Mouse (Mus musculus): ENCODE measurements around the gene Ncapd2.

The Ncapd2 gene

GRCm38 (mm10) chr6:125213715-125214114 lies 22.2 kb upstream of the Ncapd2 start:
- DNase-seq (ENCODE audit: low read depth, low spot score), result no peak

DNA sequence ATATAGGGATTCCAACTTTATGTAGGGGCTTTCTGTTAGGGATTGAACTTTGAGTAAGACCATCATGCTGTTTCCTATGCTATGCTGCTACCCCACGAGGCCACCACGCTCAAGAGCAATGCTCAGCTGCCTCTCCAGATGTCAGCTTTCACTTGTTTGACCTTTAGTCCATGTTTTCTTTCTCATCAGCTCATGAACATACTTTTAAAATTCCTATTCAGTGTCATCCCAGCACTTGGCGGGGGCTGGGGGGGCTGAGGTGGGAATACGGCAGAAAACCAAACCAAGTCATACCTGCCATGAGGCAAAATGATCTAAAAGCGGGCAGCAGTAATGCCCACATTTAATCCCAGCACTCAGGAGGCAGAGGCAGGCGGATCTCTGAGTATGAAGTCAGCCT lies 21.6 kb upstream of the Ncapd2 start:
- DNase-seq (ENCODE audit: low read depth, low spot score), result no peak

GRCm38 (mm10) chr6:125212621-125213020 lies 21.1 kb upstream of the Ncapd2 start:
- DNase-seq (ENCODE audit: low read depth, low spot score), result no peak

DNA sequence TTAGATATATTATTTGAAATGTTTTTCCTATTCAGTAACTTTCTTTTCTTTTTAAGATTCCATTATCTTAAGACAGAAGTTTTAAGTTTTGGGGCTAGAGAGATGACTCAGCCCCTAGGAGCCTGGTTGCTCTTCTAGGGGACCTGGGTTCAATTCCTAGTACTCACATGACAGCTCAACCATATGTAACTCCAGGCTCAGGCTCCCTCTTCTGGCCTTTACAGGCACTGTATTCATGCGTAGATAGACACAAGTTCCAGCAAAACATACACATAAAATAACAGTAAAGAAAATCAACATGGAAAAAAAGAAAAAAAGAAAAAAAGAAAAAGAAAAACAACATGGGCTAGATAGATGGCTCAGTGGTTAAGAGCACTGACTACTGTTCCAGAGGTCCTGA lies 18.9 kb upstream of the Ncapd2 start:
- no peak for DNase-seq (ENCODE audit: low read depth, low spot score)

DNA sequence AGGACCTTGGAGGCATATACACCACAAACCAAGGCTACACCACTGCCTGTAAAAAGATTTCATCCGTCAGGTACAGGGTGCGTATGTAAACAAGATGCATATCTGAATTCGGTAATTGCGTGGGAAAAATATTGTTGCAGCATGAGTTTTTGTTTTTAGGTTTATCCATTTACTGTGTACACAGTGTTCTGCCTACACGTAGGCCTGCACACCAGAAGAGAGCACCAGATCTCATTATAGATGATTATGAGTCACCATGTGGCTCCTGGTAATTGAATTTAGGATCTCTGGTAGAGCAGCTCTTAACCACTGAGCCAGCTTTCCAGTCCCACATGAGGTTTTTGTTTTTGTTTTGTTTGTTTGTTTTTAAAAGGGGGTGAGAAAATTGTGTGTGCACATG lies 5.7 kb upstream of the Ncapd2 start:
- DNase-seq (ENCODE audit: low read depth, low spot score), result no peak

DNA sequence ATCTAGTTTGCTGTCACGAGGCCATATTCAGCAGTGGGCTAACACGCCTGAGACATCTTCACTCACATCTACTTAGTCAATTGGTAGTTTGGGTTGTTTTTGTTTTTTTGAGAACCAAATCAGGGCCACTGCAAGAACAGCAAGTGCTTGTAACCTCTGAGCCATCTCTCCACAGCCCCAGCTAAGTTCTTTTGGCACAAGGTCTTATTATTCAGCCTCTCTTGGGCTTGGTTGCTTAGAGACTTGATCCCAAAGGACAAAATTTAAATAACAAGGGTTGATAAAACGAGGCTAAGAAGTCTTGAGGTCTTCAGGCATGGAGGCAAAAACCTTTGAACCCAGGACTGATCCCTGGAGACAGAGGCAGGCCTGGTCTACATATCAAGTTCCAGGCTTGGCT lies 4.8 kb upstream of the Ncapd2 start:
- DNase-seq (ENCODE audit: low read depth, low spot score), result no peak

DNA sequence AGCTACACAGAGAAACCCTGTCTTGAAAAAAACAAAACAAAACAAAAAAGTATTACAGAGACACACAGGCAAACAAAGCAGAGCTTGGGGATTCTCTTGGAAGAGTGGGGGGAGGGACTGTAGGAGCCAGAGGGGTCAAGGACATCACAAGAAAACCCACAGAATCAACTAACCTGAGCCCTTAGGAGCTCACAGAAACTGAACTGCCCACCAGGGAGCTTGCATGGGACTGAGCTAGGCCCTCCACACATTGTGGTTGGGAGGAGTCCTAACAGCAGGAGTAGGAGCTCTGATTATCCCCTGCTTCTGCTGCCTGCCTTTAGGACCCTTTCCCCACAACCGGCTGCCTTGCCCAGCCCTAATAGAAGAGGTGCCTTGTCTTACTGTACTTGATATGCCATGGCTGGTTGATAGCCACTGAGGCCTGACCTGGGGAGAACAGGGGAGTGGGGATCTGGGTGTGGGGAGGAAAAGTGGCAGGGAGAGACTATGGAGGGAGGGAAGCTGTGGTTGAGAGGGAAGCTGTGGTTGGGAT lies 4.1 kb upstream of the Ncapd2 start:
- DNase-seq (ENCODE audit: low read depth, low spot score), result no peak

DNA sequence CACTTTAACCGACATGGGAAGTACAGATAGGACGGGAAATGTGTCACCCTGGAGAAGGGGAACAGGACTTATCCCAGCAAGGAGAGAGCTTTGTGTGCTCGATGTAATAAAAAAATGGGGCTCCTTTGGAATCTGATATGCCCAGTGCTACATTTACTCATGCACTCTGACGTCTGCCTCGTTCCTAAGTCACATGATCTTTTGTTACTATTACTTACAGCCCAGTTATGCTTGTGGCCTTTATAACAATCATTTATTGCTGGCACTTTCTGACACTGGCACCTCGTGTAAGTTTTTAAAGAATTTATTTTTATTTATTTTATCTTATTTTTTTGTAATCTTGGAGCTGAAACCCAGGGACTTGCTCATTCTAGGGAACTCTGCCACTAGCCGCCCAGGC lies 1.9 kb upstream of the Ncapd2 start:
- no peak for DNase-seq (ENCODE audit: low read depth, low spot score)

DNA sequence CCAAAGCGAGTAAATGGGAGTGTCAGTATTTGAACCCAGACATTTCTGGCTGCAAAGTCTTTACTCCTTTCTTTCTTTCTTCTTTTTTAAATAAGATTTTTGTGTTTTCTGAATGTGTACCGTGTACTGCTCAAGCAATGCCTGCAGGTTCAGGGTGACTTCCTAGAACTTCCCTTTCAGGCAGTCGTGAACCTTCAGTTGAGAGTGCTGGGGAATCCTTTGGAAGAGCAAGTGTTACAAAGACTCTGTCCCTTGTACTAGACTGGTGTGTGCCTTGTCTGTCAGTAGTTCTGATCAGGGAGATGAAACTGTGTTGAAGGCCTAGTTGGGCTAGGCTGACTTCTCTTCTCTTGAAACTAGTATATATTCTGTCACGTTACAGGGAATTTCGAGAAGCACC lies 1.3 kb upstream of the Ncapd2 start:
- no peak for DNase-seq (ENCODE audit: low read depth, low spot score)

DNA sequence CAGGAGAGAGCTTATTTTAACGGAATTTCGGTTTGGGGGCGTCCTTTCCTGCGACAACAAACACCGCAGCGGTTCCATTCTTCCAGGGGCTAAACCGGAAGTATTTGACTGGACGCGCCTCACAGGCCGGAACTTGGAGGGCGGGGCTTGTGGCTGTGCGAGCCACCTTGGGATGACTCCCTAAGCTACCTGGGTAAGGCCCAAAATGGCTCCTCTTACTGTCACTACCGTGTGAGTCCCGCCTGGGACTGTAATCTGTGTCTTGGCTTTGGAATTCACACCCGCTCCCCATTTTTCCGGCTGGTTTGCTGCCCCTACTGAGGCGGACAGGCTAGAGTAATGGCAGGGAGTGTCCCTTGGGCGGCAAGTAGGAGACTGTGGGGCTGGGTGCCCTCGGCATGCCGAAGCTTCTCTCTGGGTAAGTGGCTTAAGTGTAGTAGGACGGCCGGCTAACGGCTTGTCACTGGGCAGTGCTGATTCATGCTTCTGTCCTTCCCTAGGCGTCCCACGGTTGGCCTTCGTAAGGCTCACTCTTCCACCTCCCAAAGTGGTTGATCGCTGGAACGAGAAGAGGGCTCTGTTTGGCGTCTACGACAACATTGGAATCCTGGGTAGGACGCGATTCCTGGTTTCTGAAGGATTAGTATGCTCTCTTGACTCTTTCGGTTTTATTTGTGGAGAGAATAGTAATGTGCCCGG lies 664 bp upstream of the Ncapd2 start:
- DNase-seq (ENCODE audit: low read depth, low spot score), result peak; percentile 90

DNA sequence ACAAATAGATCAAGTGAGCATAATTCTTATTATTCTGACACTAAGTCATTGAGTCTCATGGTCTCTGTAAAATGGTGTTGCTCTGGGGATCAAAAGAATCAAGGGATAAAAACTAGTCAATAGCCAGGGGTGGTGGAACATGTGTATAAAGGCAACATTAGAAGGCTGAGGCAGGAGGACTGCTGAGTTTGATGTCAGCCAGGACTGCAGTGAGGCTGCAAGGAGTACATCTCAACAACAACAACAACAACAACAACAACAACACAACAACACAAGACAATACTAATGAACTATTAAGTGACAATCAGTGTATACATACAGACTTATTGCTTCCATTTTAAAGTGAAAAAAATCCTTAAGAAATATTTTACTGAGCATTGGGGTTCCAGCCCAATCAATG lies 685 bp downstream of the Ncapd2 start:
- DNase-seq (ENCODE audit: low read depth, low spot score), result no peak

- DNase-seq (ENCODE audit: low read depth, low spot score), result no peak
These were observed 5.3 kb downstream of the Ncapd2 start for GRCm38 (mm10) chr6:125186203-125186602.

DNA sequence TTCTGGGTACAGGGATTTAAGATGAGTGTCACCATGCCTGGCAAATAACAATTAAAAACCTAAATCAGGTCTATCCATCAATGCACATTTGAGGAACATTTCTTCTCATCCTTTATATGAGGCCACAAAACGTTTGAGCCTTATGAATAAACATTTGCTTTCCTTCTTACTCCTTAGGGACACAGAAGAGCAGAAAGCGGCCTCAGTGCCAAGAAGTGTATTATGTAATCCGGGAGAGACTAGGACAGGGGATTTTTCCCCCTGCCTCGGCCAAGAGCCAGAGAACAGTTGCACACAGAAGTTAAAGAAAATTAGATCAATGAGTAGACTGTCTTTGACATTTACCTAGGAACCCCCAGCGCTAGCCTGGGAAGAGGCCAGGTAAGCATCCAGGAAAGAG lies 9.4 kb downstream of the Ncapd2 start:
- DNase-seq (ENCODE audit: low read depth, low spot score), result no peak

DNA sequence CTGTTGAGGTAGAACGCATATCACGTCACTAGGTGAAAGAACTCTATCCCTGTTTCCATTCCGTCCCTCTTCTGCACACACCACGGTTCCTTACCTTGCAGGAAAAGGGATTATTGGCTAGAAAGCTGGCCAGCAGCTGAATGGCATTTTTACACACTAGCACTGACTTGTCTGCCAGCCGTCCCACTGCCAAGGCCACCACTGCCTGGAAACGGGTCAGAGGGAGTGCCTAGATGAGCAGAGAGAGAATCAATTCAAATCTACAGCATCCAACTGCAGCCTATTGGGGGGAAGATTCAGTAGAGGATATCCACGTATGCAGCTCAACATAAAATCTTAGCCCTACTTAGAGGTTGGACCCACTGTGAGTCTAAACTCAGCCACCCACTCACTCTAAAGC lies 11.9 kb downstream of the Ncapd2 start:
- DNase-seq (ENCODE audit: low read depth, low spot score), result no peak

- DNase-seq (ENCODE audit: low read depth, low spot score), result no peak
These were observed 16.0 kb downstream of the Ncapd2 start for GRCm38 (mm10) chr6:125175469-125175868.

DNA sequence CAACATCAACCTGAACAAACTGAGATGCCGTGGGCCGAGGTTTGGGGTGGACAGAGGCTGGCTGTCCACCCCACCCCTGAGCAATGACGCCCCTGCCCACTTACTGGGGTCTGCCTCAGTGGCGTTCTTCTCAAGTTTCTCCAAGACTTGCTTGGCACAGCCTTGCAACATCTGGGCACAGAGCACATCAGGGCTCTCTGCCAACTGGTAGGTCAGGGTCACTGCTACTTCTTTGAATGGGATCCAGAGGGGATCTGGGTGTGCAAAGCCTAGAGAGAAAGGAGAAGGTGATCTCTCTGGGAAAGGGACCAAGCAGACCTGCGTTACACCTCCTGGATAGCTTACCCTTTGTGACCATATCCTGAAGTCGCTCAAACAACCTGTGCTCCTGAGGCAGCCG lies 18.2 kb downstream of the Ncapd2 start:
- DNase-seq (ENCODE audit: low read depth, low spot score), result no peak

- no peak for DNase-seq (ENCODE audit: low read depth, low spot score)
These were observed 19.0 kb downstream of the Ncapd2 start for GRCm38 (mm10) chr6:125172474-125172873.

- DNase-seq (ENCODE audit: low read depth, low spot score), result no peak
These were observed 21.3 kb downstream of the Ncapd2 start for GRCm38 (mm10) chr6:125170194-125170593.

GRCm38 (mm10) chr6:125168086-125168485 lies 23.4 kb downstream of the Ncapd2 start:
- DNase-seq (ENCODE audit: low read depth, low spot score), result no peak

DNA sequence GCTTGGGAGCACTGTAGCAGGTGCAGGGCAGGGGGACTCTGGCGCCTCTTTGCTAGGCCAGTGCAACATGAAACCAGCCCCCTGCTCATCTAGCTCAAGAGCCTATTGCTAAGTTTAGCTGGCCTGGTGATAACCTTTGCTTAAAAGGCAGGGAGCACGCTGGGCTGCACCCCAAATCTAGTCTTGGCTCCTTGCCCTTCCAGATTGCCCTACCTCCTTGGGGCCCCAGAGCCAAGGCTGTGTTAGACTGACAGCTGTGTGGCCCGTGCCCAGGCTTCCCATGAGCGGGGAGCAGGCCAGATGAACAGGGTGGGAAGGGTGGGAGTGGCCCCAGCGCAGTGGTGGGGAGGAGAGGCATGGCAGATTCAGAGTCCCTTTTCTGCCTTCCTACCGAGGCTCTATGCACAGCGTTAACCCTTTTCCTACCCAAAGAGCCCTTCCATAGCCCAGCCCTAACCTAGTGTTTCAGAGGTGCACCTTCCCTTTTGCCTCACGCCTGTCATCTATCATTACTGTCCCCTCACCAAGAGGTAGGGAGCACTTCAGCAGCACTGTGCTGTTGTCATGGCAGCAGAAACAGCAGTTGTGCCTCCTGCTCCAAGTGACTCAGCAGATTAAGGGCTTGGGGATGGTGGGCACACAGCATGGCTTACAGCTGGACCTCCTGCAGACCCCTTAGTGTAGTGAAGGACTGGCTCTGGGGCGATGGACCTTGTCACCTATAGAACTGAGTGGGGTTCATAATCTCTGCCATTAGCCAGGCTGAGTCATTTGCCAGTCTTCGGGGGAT lies 24.4 kb downstream of the Ncapd2 start:
- DNase-seq (ENCODE audit: low read depth, low spot score), result no peak

DNA sequence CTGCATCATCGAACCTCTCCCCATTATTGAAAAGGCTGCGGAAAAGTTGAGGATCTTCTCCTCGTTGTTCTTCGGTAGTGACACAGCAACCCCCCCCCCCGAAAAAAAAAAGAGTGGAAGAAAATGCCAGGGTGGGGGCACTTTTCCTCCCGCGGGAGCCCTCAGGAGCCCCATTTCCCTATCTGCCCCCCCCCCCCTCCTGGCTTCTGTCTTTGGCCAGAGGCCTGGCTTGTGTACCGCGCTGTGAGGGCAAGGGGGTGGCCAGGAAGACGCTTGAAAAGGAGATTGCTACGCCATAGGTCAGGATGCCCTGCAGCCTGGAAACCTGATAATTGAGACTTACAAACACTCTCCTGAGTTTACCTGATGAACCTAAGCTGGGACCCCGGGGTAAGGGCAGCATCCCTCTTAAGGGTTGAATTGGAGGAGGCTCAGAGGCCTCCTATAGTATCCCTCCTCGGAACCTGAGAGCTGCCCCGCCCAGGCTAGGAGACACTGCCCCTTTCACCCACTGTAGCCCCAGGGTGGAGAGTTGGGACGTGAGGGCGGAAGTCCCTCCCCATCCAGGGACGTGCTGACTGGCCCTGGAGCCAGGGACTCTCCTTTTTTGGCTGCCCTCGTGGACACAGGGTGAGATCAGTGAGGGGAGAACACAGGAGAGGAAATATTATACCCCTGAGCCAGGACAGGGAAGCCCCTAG lies 25.3 kb downstream of the Ncapd2 start, which contains the start of gene Gapdh:
Gapdh (minus strand) TSS at position 417 of the 701 bp plus-strand sequence.
- peak; percentile 63 for DNase-seq (ENCODE audit: low read depth, low spot score)

GRCm38 (mm10) chr6:125165328-125165891 lies 26.1 kb downstream of the Ncapd2 start:
- peak; percentile 98 for DNase-seq (ENCODE audit: low read depth, low spot score)
